Mouse (Mus musculus) hindbrain, embryonic 11.5 days (tissue): ENCODE data around the gene Cdk8. TPM values are rescaled to one million over a fixed set of nuclear protein-coding genes. Genes with fewer than 3 reads are reported as not detected.

Experiments used
- ATAC-seq: fragments of 200-750 bp; cut with Nextera tagmentation; 2 replicates; pipeline ENCODE4 v1.8.0; 2017; ENCODE audit warnings: mild to moderate bottlenecking, moderate TSS enrichment, moderate library complexity; ENCODE audit not compliant: low FRiP score
- DNase-seq: peaks from one replicate; pipeline ENCODE4 v3.0.0-alpha.2; 2015; ENCODE audit warnings: low spot score
- H3K27ac ChIP-seq: fragments of 300-500 bp; sonication (generic); 2 replicates; pipeline ENCODE4 v1.5.1; 2014; ENCODE audit warnings: mild to moderate bottlenecking, low read depth, low read length
- H3K27me3 ChIP-seq: fragments of 300-500 bp; sonication (generic); 2 replicates; pipeline ENCODE4 v1.6.1; 2014; ENCODE audit warnings: mild to moderate bottlenecking, low read length, moderate library complexity, mixed read lengths; ENCODE audit not compliant: control insufficient read depth, insufficient read depth
- H3K36me3 ChIP-seq: fragments of 300-500 bp; sonication (generic); 2 replicates; pipeline ENCODE4 v1.6.1; 2014; ENCODE audit warnings: mild to moderate bottlenecking, low read length, moderate library complexity, mixed read lengths; ENCODE audit not compliant: control insufficient read depth, insufficient read depth
- H3K4me1 ChIP-seq: fragments of 300-500 bp; sonication (generic); replicated peaks from 2 replicates; pipeline ENCODE4 v1.6.1; 2014; ENCODE audit warnings: low read length, mixed read lengths; ENCODE audit not compliant: control insufficient read depth, insufficient read depth
- H3K4me2 ChIP-seq: fragments of 300-500 bp; sonication (generic); replicated peaks from 2 replicates; pipeline ENCODE4 v1.6.1; 2014; ENCODE audit warnings: mild to moderate bottlenecking, low read depth, low read length
- H3K4me3 ChIP-seq: fragments of 300-500 bp; sonication (generic); 2 replicates; pipeline ENCODE4 v1.5.1; 2014; ENCODE audit warnings: low read depth, low read length
- H3K9ac ChIP-seq: fragments of 300-500 bp; sonication (generic); 2 replicates; pipeline ENCODE4 v1.6.1; 2014; ENCODE audit warnings: low read depth, low read length
- H3K9me3 ChIP-seq: fragments of 300-500 bp; sonication (generic); 2 replicates; pipeline ENCODE4 v1.6.1; 2016; ENCODE audit warnings: low read length; ENCODE audit not compliant: control insufficient read depth
- WGBS: fragments of 180-500 bp; shearing (Covaris S2); extraction: QIAGEN DNeasy Blood & Tissue Kit; methylation state at CpG from one replicate; pipeline ENCODE4 v1.1.7; 2014; 5-methylcytosine and 5-hydroxymethylcytosine counted together
- polyA plus RNA-seq: library from polyadenylated mRNA; unstranded; fragments of >200 nt; fragmentation: Nextera tagmentation; extraction: Ambion mirVana; gene quantifications from 2 replicates; pipeline ENCODE4 v1.2.1, GENCODE M21; 2014

Cdk8 gene
- polyA plus RNA-seq, 1 experiment from 2014 or later: 40.5 TPM

- ATAC-seq (no peak), DNase-seq (no peak)
- no peak overlapping the region for H3K27ac ChIP-seq
- H3K36me3 ChIP-seq: no peaks in the 10 kb centered on the region
- no peaks in the 10 kb centered on the region for H3K9me3 ChIP-seq
- 87% methylated on average over 6 of the region's 6 CpGs for WGBS
- H3K4me2 ChIP-seq: no peak overlapping the region
- no peaks in the 10 kb centered on the region for H3K4me1 ChIP-seq
- H3K27me3 ChIP-seq: no peaks in the 10 kb centered on the region
- H3K4me3 ChIP-seq: no peak overlapping the region
- no peak overlapping the region for H3K9ac ChIP-seq
Observed at GRCm38 (mm10) chr5:146314538-146314937, 83.5 kb downstream of the Cdk8 start.

DNA sequence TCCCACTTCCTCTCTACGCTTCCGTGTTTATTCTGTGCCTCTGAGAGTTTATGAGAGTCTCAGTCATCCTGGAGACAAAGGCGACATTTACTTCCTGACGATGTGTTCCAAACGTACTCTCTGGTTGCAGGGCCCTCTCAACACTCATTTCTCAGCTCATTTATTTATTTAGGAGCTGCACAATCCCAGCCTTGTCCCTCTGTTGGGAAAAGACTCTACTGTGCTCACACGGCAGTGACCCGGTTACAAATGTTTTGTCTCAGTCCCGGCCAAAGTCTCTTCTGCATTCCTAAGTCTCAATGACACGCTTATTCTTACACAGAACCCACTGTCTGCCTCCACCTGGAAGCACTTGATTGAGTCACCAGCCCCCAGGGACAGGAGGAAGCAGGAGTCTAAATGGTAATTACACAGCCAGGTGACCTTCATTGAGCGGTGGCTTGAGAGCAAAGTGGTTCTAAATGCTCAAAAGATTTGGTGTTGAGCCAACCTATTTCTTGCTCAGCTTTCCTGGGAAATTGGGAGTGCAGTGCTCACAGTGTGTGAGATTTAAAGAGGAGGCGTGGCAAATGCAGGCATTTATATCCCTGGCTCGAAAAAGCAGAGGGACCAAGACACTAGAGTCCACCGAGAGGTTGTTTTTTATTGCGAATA lies 84.4 kb downstream of the Cdk8 start:
- DNase-seq (peak; percentile 13), ATAC-seq (no peak)
- no peaks in the 10 kb centered on the region for H3K27me3 ChIP-seq
- no peaks in the 10 kb centered on the region for H3K9me3 ChIP-seq
- no peak overlapping the region for H3K4me2 ChIP-seq
- H3K4me3 ChIP-seq: no peak overlapping the region
- 64% methylated on average over 14 of the region's 14 CpGs for WGBS
- no peaks in the 10 kb centered on the region for H3K4me1 ChIP-seq
- no peaks in the 10 kb centered on the region for H3K36me3 ChIP-seq
- H3K27ac ChIP-seq: 0 out of 2 replicates have a peak overlapping the region, but pooled peaks have one; percentile 14
- H3K9ac ChIP-seq: no peak overlapping the region

DNA sequence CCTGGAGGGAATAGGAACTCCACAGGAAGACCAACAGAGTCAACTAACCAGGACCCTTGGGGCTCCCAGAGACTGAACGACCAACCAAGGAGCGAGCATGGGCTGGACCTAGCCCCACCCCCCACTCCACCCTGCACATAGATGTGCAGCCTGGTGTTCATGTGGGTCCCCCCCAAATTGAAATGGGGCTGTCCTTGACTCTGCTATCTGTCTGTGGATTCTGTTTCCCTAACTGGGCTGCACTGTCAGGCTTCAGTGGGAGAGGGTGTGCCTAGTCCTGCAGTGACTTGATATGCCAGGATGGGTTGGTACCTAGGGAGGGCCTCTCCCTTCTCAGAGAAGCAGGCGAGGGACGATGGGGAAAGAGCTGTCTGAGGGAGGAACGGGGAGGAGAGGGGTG lies 85.3 kb downstream of the Cdk8 start:
- WGBS: 86% methylated on average over 5 of the region's 5 CpGs
- H3K4me2 ChIP-seq: no peak overlapping the region
- no peak overlapping the region for H3K4me3 ChIP-seq
- no peaks in the 10 kb centered on the region for H3K4me1 ChIP-seq
- no peaks in the 10 kb centered on the region for H3K36me3 ChIP-seq
- DNase-seq: no peak
- no peaks in the 10 kb centered on the region for H3K27me3 ChIP-seq
- H3K27ac ChIP-seq: no peak overlapping the region
- no peaks in the 10 kb centered on the region for H3K9me3 ChIP-seq
- peak; percentile 43 for ATAC-seq
- H3K9ac ChIP-seq: no peak overlapping the region

- H3K27me3 ChIP-seq: no peaks in the 10 kb centered on the region
- DNase-seq (no peak), ATAC-seq (no peak)
- 80% methylated on average over 5 of the region's 5 CpGs for WGBS
- H3K4me2 ChIP-seq: no peak overlapping the region
- H3K4me1 ChIP-seq: no peaks in the 10 kb centered on the region
- H3K27ac ChIP-seq: no peak overlapping the region
- no peak overlapping the region for H3K9ac ChIP-seq
- H3K4me3 ChIP-seq: no peak overlapping the region
- no peaks in the 10 kb centered on the region for H3K9me3 ChIP-seq
- H3K36me3 ChIP-seq: no peaks in the 10 kb centered on the region
Observed at GRCm38 (mm10) chr5:146318051-146318450, 87.0 kb downstream of the Cdk8 start.

DNA sequence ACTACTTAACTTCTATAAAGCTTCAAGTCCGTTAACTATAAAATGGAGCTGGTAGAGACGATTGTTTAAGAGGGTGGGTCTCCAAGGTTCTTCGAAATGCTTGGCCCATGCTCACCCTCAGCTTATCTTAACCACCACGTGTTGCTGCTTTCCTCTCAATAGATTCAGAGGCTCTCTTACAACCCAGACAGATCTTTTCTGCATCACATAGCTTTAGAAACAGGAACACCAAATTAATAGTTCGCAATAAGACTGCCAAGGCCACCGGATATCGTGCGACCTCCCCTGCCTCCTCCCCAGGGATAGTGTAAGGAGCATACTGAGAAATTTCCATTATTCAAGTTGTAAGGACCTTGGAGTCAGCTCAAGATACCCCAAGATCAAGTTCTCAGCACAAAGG lies 87.4 kb downstream of the Cdk8 start:
- no peaks in the 10 kb centered on the region for H3K9me3 ChIP-seq
- H3K27ac ChIP-seq: no peak overlapping the region
- H3K36me3 ChIP-seq: no peaks in the 10 kb centered on the region
- DNase-seq (no peak), ATAC-seq (no peak)
- no peak overlapping the region for H3K4me3 ChIP-seq
- H3K9ac ChIP-seq: no peak overlapping the region
- H3K4me2 ChIP-seq: no peak overlapping the region
- 91% methylated on average over 8 of the region's 8 CpGs for WGBS
- no peaks in the 10 kb centered on the region for H3K4me1 ChIP-seq
- H3K27me3 ChIP-seq: no peaks in the 10 kb centered on the region

- 64% methylated on average over 10 of the region's 10 CpGs for WGBS
Observed at GRCm38 (mm10) chr5:146328941-146329340, 97.9 kb downstream of the Cdk8 start.

DNA sequence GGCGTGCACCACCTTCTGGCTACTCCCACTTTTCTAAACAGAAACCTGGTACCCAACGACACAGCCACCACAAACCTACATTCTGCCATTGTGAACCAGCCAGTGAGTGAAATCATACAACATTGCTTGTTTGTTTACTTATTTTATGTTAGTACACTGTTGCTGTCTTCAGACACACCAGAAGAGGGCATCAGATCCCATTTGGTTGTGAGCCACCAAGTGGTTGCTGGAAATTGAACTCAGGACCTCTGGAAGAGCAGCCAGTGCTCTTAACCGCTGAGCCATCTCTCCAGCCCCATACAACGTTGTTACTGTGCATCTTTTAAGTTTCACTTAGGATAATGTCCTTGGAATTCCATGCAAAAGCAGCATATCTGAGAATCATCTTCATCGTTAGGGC lies 98.5 kb downstream of the Cdk8 start:
- WGBS: 86% methylated on average over 5 of the region's 5 CpGs
- Histone ChIP-seq H3K4me2 (no peak overlapping the region), H3K27me3 (no peaks in the 10 kb centered on the region), H3K4me3 (no peak overlapping the region), H3K9ac (no peak overlapping the region), H3K36me3 (no peaks in the 10 kb centered on the region), H3K27ac (no peak overlapping the region), H3K9me3 (no peaks in the 10 kb centered on the region), H3K4me1 (no peaks in the 10 kb centered on the region)
- ATAC-seq: no peak
- DNase-seq: no peak

More at GRCm38 (mm10) chr5:146328941-146329340, 97.9 kb downstream of the Cdk8 start:
- Histone ChIP-seq H3K4me3 (no peak overlapping the region), H3K4me2 (no peak overlapping the region), H3K27ac (no peak overlapping the region), H3K4me1 (no peaks in the 10 kb centered on the region), H3K9ac (no peak overlapping the region), H3K27me3 (no peaks in the 10 kb centered on the region), H3K36me3 (no peaks in the 10 kb centered on the region), H3K9me3 (no peaks in the 10 kb centered on the region)
- DNase-seq: no peak
- no peak for ATAC-seq

DNA sequence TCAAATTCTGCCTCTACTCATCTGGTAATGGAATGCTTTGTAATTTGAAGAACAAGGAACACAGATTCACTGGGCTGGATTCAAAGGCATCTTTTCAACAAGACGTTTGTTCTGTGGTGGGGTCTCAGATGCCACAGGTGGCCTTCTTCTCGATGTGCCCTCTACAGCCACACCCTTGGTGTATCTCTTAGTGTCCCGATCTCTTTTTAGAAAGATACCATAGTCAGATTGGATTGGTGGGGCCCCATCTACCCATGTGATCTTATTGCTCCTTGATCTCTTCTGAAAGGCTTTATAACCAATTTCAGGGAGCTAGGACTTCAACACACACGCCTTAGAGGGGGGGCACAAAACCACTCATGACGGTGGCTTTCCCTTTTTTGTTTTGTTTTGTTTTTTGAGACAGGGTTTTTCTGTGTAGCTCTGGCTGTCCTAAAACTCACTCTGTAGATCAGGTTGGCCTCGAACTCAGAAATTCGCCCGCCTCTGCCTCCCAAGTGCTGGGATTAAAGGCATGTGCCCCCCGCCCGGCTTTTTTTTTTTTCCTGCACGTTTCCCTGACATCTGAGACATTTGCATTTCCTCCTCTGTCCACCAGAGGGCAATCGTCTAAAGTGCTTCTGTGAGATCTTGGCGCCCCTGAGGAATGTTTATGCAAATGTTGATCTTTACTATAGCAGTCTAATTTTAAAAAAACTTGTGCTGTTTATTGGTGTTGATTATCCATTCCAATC lies 99.2 kb downstream of the Cdk8 start:
- no peak for ATAC-seq
- Histone ChIP-seq H3K4me3 (no peak overlapping the region), H3K4me1 (no peaks in the 10 kb centered on the region), H3K36me3 (no peaks in the 10 kb centered on the region), H3K27me3 (no peaks in the 10 kb centered on the region), H3K27ac (no peak overlapping the region), H3K9me3 (no peaks in the 10 kb centered on the region), H3K4me2 (no peak overlapping the region), H3K9ac (no peak overlapping the region)
- DNase-seq: peak; percentile 75
- WGBS: 35% methylated on average over 13 of the region's 13 CpGs

GRCm38 (mm10) chr5:146330765-146331115 lies 99.7 kb downstream of the Cdk8 start:
- no peak overlapping the region for H3K9ac ChIP-seq
- no peak overlapping the region for H3K4me3 ChIP-seq
- no peaks in the 10 kb centered on the region for H3K27me3 ChIP-seq
- DNase-seq (no peak), ATAC-seq (no peak)
- H3K4me2 ChIP-seq: no peak overlapping the region
- 37% methylated on average over 3 of the region's 3 CpGs for WGBS
- H3K4me1 ChIP-seq: no peaks in the 10 kb centered on the region
- no peak overlapping the region for H3K27ac ChIP-seq
- H3K36me3 ChIP-seq: no peaks in the 10 kb centered on the region
- H3K9me3 ChIP-seq: no peaks in the 10 kb centered on the region
